Mouse (Mus musculus): ENCODE data around the gene Mcemp1. TPM values are rescaled to one million over a fixed set of nuclear protein-coding genes. Genes with fewer than 3 reads are reported as not detected.

Gene Mcemp1
- total and polyA plus RNA-seq, 3 experiments, result not detected

DNA sequence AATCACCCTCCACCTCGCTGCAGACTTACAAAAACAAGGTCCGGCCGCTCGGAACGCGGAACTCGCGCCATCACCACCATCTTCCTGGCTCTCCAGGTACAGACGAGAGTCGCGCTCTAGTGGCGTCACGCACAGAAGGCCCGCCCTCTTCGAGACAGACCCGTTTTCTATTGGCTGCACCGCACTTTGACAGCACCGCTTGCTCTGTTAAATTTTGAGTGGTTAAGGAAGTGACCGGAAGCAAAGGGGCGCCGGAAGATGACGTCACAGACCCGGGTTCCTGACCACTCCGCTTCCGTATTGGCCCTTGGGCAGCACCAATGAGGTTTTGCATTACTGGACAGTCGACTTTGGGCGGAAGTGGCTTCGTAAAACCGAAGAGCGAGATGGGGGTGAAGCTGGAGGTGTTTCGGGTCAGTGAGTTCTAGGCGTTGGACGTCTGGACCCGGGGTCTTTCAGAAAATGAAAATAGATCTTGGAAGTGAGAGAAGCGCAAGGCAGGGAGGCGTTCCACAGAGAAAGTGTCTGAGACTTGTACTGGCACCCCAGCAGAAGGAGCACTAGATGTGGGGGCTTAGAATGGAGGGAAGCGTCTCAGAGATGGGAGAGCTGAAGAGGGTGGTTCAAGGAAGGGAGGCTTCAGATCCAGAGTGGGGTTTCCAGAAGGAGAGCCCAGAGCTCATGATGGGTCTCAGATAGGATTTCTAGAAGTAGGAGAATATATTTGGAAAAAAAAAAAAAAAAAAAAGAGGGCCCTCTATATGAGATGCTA, 44.2 kb upstream of the Mcemp1 start, which contains the start of the genes Xab2 and Pet100 (continued):
- TF ChIP-seq SMC3 (IDR thresholded peaks at IDR 0.05; ENCODE audit: low read depth, low read length), result no peak
- TF ChIP-seq USF2 (IDR thresholded peaks at IDR 0.05; ENCODE audit: borderline replicate concordance in 1 of 2, insufficient read depth in 1 of 2, low read depth in 1 of 2, low read length in 2 of 2), result no peak
- peak; percentile 92 for TF ChIP-seq MAZ (IDR thresholded peaks at IDR 0.05; ENCODE audit: low read depth, low read length)
- no peak for TF ChIP-seq TAL1 (IDR thresholded peaks at IDR 0.05; ENCODE audit: low read length)
- peak; percentile 17; the same call in 1 of the 2 replicates for TF ChIP-seq ETS1 (IDR thresholded peaks at IDR 0.05; ENCODE audit: low read depth, low read length)
- peak; percentile 92 for TF ChIP-seq CHD2 (IDR thresholded peaks at IDR 0.05; ENCODE audit: low read length)
- no peak for TF ChIP-seq ZNF384 (IDR thresholded peaks at IDR 0.05; ENCODE audit: low read depth, low read length)
- TF ChIP-seq CTCF (IDR thresholded peaks at IDR 0.05 in 2 of 3, conservative IDR thresholded peaks at IDR 0.05 in 1 of 3; ENCODE audit: control insufficient read depth in 1 of 3, insufficient read depth in 1 of 3, low read depth in 2 of 3, low read length in 3 of 3, poor library complexity in 1 of 3, severe bottlenecking in 1 of 3), result no peak

DNA sequence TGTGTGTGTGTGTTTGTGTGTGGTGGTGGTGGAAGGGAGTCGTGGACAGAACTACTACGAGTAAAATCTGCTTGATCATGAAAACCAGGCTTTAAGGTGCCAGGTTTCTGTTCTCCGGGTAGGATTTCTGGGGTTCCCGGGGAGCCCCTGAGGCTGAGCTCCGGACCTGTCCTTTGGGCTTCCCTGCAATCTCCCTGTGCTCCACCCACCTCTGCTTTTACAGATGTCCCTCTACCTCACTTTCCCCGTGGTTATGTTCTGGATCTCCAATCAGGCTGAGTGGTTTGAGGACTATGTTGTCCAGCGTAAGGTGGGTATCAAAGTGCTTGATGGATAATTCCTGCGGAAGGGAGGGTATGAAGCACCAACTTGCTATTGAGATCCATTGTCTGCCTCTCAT, 43.4 kb upstream of the Mcemp1 start:
- H3K27ac ChIP-seq (ENCODE audit: control insufficient read depth, low read depth, low read length), result no peak overlapping the region
- H3K4me1 ChIP-seq (ENCODE audit: control insufficient read depth in 1 of 2, insufficient read depth in 2 of 2, low read length in 2 of 2), result peaks cover 6 to 13% of the 10 kb centered on the region in 2 experiments
- DNase-seq (ENCODE audit: low read depth, low spot score), result no peak
- peaks cover 29% of the 10 kb centered on the region for H3K79me2 ChIP-seq (ENCODE audit: control insufficient read depth, insufficient read depth, low read length, poor library complexity)
- TF ChIP-seq CHD2 (IDR thresholded peaks at IDR 0.05; ENCODE audit: low read length) (no peak), TCF12 (IDR thresholded peaks at IDR 0.05; ENCODE audit: low read depth, low read length) (no peak), MAX (IDR thresholded peaks at IDR 0.05; ENCODE audit: low read length) (no peak), UBTF (IDR thresholded peaks at IDR 0.05; ENCODE audit: borderline replicate concordance, insufficient read depth, low read depth, low read length) (no peak), SMC3 (IDR thresholded peaks at IDR 0.05; ENCODE audit: low read depth, low read length) (no peak), CTCF (IDR thresholded peaks at IDR 0.05 in 2 of 3, conservative IDR thresholded peaks at IDR 0.05 in 1 of 3; ENCODE audit: control insufficient read depth in 1 of 3, insufficient read depth in 1 of 3, low read depth in 2 of 3, low read length in 3 of 3, poor library complexity in 1 of 3, severe bottlenecking in 1 of 3) (no peak)
- H3K27me3 ChIP-seq (ENCODE audit: control insufficient read depth in 1 of 2, insufficient read depth in 2 of 2, low read length in 2 of 2), result no peaks in the 10 kb centered on the region
- H3K9ac ChIP-seq (ENCODE audit: control insufficient read depth, low read depth, low read length, poor library complexity, severe bottlenecking), result peak overlapping the region; percentile 87
- peaks cover 2 to 18% of the 10 kb centered on the region in 2 experiments for H3K36me3 ChIP-seq (ENCODE audit: control insufficient read depth in 1 of 2, insufficient read depth in 2 of 2, low read length in 2 of 2)
- H3K9me3 ChIP-seq (replicated peaks; ENCODE audit: insufficient read depth, low read length), result no peaks in the 10 kb centered on the region
- H3K4me3 ChIP-seq (ENCODE audit: control insufficient read depth in 1 of 2, insufficient read depth in 1 of 2, low read depth in 2 of 2, low read length in 2 of 2), result peak overlapping the region; percentile 87 to 99

DNA sequence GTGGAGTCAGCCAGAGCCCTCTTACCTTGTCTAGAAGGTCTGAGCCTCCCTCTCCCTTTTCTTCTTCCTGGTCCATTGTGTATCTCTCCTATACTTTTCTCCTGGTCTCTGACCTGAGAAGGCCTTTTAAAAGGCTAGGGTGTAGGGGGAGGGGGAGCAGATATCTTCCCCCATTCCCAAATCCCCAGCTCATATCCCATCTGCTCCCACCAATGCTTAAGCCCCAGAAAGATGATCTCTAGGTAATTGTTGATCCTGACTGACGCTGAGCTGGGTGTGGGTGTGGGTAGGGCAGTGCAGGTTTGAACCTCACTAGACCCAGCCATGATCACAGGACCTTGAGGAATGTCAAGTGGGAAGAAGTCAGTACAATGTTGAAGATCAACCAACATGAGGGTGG, 40.1 kb upstream of the Mcemp1 start, which contains the start of gene Pcp2:
Gene Pcp2, minus strand, starts transcription at position 101 of the 400 bp plus-strand sequence.
- Histone ChIP-seq H3K9ac (ENCODE audit: control insufficient read depth, low read depth, low read length, poor library complexity, severe bottlenecking) (no peak within 1 kb of the TSS), H3K36me3 (ENCODE audit: control insufficient read depth in 1 of 2, insufficient read depth in 2 of 2, low read length in 2 of 2) (peaks cover 0 to 22% of the 10 kb centered on the region in 2 experiments; a peak in 2 of 4 replicates), H3K27ac (ENCODE audit: control insufficient read depth, low read depth, low read length) (peak within 1 kb of the TSS; percentile 14; the same call in 1 of the 2 replicates), H3K9me3 (replicated peaks; ENCODE audit: insufficient read depth, low read length) (no peaks in the 10 kb centered on the region), H3K4me1 (ENCODE audit: control insufficient read depth in 1 of 2, insufficient read depth in 2 of 2, low read length in 2 of 2) (peaks cover 10 to 25% of the 10 kb centered on the region in 2 experiments), H3K4me3 (ENCODE audit: control insufficient read depth in 1 of 2, insufficient read depth in 1 of 2, low read depth in 2 of 2, low read length in 2 of 2) (no peak within 1 kb of the TSS), H3K79me2 (ENCODE audit: control insufficient read depth, insufficient read depth, low read length, poor library complexity) (peaks cover 12% of the 10 kb centered on the region), H3K27me3 (ENCODE audit: control insufficient read depth in 1 of 2, insufficient read depth in 2 of 2, low read length in 2 of 2) (no peaks in the 10 kb centered on the region)
- TF ChIP-seq E2F4 (IDR thresholded peaks at IDR 0.05; ENCODE audit: borderline replicate concordance, low read depth, low read length) (no peak), SMC3 (IDR thresholded peaks at IDR 0.05; ENCODE audit: low read depth, low read length) (no peak), ZNF384 (IDR thresholded peaks at IDR 0.05; ENCODE audit: low read depth, low read length) (no peak), TBP (IDR thresholded peaks at IDR 0.05; ENCODE audit: low read depth, low read length) (no peak), MAFK (IDR thresholded peaks at IDR 0.05; ENCODE audit: borderline replicate concordance, low read depth, low read length) (no peak), JUND (IDR thresholded peaks at IDR 0.05; ENCODE audit: low read depth, low read length) (no peak), EP300 (IDR thresholded peaks at IDR 0.05; ENCODE audit: low read depth in 1 of 2, low read length in 2 of 2) (no peak), HCFC1 (IDR thresholded peaks at IDR 0.05; ENCODE audit: low read depth, low read length) (no peak), UBTF (IDR thresholded peaks at IDR 0.05; ENCODE audit: borderline replicate concordance, insufficient read depth, low read depth, low read length) (no peak), GATA1 (IDR thresholded peaks at IDR 0.05; ENCODE audit: low read depth, low read length) (no peak), USF2 (IDR thresholded peaks at IDR 0.05; ENCODE audit: borderline replicate concordance in 1 of 2, insufficient read depth in 1 of 2, low read depth in 1 of 2, low read length in 2 of 2) (no peak), RAD21 (IDR thresholded peaks at IDR 0.05; ENCODE audit: low read depth, low read length) (no peak)
- no peak for DNase-seq (ENCODE audit: low read depth, low spot score)
